Mouse (Mus musculus) limb, embryonic 14.5 days (tissue): Measurements from ENCODE around the gene Cbx5. TPM values are rescaled to one million over a fixed set of nuclear protein-coding genes. Genes with fewer than 3 reads are reported as not detected.
"Not testable (repeated sequence)": the region's sequence is repeated elsewhere in the genome, so short reads cannot be mapped to it uniquely, and the experiment has no call there.

Experiments
- ATAC-seq: fragments of 200-750 bp; cut with Nextera tagmentation; 2 replicates; pipeline ENCODE4 v1.8.0; 2017; ENCODE audit warnings: low read depth, moderate number of reproducible peaks, moderate TSS enrichment; ENCODE audit not compliant: low FRiP score
- DNase-seq: peaks from one replicate; pipeline ENCODE4 v3.0.0-alpha.2; 2015; ENCODE audit warnings: low spot score
- H3K27ac ChIP-seq: fragments of 300-500 bp; sonication (generic); replicated peaks from 2 replicates; pipeline ENCODE4 v1.5.1; 2014; ENCODE audit warnings: low read depth, mild to moderate bottlenecking, low read length, moderate library complexity, mixed read lengths
- H3K27me3 ChIP-seq: fragments of 300-500 bp; sonication (generic); 2 replicates; pipeline ENCODE4 v1.6.1; 2014; ENCODE audit warnings: low read length, mixed read lengths; ENCODE audit not compliant: control insufficient read depth, insufficient read depth
- H3K36me3 ChIP-seq: fragments of 300-500 bp; sonication (generic); 2 replicates; pipeline ENCODE4 v1.6.1; 2014; ENCODE audit warnings: mild to moderate bottlenecking, low read length, moderate library complexity, mixed read lengths; ENCODE audit not compliant: control insufficient read depth, insufficient read depth
- H3K4me1 ChIP-seq: fragments of 300-500 bp; sonication (generic); 2 replicates; pipeline ENCODE4 v1.6.1; 2014; ENCODE audit warnings: antibody characterized with exemption, low read length, mixed read lengths; ENCODE audit not compliant: control insufficient read depth, insufficient read depth
- H3K4me2 ChIP-seq: fragments of 300-500 bp; sonication (generic); replicated peaks from 2 replicates; pipeline ENCODE4 v1.6.1; 2014; ENCODE audit warnings: low read depth, mild to moderate bottlenecking, low read length, moderate library complexity; ENCODE audit not compliant: severe bottlenecking
- H3K4me3 ChIP-seq: fragments of 300-500 bp; sonication (generic); replicated peaks from 2 replicates; pipeline ENCODE4 v1.5.1; 2014; ENCODE audit warnings: low read length
- H3K9ac ChIP-seq: fragments of 300-500 bp; sonication (generic); 2 replicates; pipeline ENCODE4 v1.6.1; 2014; ENCODE audit warnings: mild to moderate bottlenecking, low read depth, low read length, moderate library complexity; ENCODE audit not compliant: severe bottlenecking
- H3K9me3 ChIP-seq: fragments of 300-500 bp; sonication (generic); 2 replicates; pipeline ENCODE4 v1.6.1; 2016; ENCODE audit warnings: low read length; ENCODE audit not compliant: control insufficient read depth
- POLR2A ChIP-seq: fragments of 200-500 bp; IDR thresholded peaks from 2 replicates; pipeline ENCODE4 v1.8.0; 2012; ENCODE audit warnings: inconsistent platforms, mild to moderate bottlenecking, moderate library complexity, borderline replicate concordance; ENCODE audit not compliant: insufficient read depth, insufficient read length; ENCODE audit errors: extremely low read depth
- WGBS: fragments of 180-500 bp; shearing (Covaris S2); extraction: QIAGEN DNeasy Blood & Tissue Kit; methylation state at CpG from one replicate; pipeline ENCODE4 v1.1.7; 2014; 5-methylcytosine and 5-hydroxymethylcytosine counted together
- polyA plus RNA-seq, 2 experiments: library from polyadenylated mRNA; depleted of rRNA in 1 of 2; stranded (reverse) in 1 of 2; unstranded in 1 of 2; fragments of >200 nt; fragmentation: Nextera tagmentation in 1 of 2; extraction: Ambion mirVana in 1 of 2; gene quantifications; 2 replicates each; pipeline versions ENCODE4 v1.2.1 to v1.2.3; 2012 to 2014

Gene Cbx5
- polyA plus RNA-seq, 2 experiments, result 78.3 to 122 TPM

DNA sequence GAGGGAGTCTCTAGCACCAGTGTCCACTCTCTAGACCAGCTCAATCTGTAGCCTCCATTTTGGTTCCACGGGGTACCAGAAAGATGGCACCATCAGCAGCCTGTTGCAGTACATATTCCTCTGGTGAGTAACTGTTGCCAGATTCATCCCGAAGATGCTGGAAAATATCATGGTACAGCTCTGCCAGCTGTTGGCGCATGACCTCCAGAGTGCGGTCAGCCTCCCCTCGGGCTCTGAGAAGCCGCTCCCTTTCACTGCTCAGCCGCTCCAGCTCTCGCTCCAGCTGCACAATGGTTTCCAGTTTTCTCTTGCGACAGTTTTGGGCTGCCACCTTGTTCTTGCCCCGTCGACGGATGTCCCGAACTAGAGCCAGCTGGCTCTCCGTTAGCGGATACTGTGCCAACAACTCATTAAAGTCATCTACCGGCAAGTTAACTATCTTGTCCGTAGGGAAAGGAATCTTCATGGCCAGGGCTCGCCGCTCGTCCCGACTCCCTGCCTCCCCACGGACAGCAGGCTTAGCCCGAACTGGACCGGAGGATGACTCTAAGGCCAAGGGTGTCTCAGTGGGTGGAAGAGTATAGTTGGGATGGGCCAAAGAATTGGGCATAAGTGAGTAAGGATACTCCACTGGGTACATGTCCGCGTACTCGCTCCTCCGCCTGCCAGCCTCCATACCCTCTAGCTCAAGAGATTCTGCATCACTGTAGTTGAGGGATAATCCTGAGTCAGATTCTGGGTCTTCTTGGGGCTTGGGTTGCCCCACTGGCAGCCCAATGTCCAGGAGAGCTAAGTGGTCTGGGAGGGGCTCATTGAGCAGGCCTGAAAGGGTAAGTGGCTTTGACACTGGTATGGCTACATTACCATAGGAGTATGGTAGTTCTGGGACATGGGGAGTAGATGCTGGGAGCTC, 9.0 kb upstream of the Cbx5 start:
- Histone ChIP-seq H3K36me3 (peaks cover 50% of the 10 kb centered on the region), H3K4me1 (peaks cover 3% of the 10 kb centered on the region; the same call in 1 of the 2 replicates), H3K27me3 (no peaks in the 10 kb centered on the region), H3K27ac (no peak overlapping the region), H3K4me2 (no peak overlapping the region), H3K9me3 (no peaks in the 10 kb centered on the region), H3K9ac (no peak overlapping the region), H3K4me3 (no peak overlapping the region)
- ATAC-seq (peak; percentile 42), DNase-seq (no peak)
- 84% methylated on average over 28 of the region's 28 CpGs for WGBS
- TF ChIP-seq POLR2A, result no peak

DNA sequence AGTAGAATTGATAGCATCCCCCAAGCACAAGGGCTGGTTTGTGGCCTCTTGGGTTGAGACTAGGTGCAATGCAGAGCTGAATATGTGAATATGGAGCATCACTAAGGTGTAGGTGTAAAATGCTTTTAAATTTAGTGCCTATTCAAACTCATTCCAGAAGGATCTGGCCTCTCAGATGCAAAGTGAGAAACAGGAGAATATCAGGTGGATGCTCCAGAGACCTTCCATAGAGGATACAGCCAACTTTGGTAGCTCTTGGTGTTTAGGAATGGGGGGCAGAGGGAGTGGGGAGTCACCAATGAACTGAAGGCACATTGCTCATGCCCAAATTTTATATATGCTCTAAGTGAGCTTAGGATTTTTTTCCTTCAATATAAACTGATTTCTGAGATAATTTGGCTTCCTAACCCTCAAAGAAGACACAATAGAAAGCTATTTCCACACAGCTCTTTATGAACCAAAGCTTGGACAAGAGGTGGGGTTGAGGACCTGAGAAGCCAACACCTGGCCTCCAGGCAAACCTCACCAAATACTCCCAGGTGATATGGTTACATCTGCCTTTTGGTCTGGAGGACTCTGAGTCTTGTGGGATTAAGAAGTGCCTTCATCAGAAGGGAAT, 8.3 kb upstream of the Cbx5 start:
- Histone ChIP-seq H3K4me1 (peaks cover 10% of the 10 kb centered on the region), H3K4me3 (no peak overlapping the region), H3K4me2 (no peak overlapping the region), H3K27me3 (no peaks in the 10 kb centered on the region), H3K36me3 (peaks cover 57% of the 10 kb centered on the region), H3K27ac (no peak overlapping the region), H3K9ac (no peak overlapping the region), H3K9me3 (no peaks in the 10 kb centered on the region)
- TF ChIP-seq POLR2A, result no peak
- ATAC-seq (0 out of 2 replicates have a peak, but pooled peaks have one; percentile 12), DNase-seq (no peak)

DNA sequence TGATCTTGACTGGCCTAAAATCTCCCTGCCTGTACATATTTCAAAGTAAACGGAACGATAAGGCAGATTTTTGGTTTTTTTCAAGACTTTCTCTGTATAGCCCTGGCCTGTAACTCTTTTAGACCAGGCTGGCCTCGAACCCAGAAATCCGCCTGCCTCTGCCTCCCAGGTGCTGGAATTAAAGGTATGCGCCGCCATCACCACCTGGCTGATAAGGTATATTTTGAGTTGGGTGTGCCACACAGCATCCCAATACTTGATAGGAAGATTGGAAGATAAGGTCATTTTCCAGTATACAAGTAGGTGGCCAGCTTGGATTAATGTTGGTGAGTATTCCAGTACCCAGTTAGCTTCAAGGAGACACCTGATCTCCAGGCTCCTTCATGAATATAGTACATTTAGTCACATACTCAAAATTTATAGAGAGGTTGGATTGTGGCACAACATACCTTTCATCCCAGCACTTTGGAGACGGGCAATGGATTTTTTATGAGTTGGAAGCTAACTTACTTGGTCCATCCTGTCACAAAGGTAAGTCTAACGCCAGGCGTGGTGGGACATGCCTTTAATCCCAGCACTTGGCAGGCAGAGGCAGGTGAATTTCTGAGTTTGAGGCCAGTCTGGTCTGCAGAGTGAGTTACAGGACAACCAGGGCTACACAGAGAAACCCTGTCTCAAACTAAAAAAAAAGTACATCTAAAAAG, 7.6 kb upstream of the Cbx5 start:
- no peak for TF ChIP-seq POLR2A
- H3K9me3 ChIP-seq, result no peaks in the 10 kb centered on the region
- H3K27ac ChIP-seq, result no peak overlapping the region

DNA sequence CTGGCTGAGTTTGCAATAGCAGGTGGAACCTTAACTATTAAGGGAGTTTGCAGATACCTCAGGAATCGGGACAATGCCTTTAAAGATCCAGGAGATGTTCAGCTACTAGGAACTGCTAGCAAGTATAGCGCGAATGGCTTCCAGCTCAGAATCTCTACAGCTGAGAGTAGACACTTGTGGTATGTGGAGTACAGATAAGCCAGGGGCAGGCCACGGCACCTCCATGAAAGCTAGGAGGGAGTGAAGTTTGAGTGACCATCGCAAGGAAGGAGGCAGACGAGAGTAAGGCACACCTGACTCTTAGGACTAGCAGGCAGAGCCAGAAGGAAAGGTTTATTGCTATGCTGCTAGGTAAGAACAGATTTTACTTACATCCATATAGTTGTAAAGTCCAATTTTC, 6.0 kb upstream of the Cbx5 start:
- 76% methylated on average over 6 of the region's 6 CpGs for WGBS
- no peak for TF ChIP-seq POLR2A
- Histone ChIP-seq H3K4me2 (no peak overlapping the region), H3K36me3 (peaks cover 78% of the 10 kb centered on the region), H3K27ac (no peak overlapping the region), H3K9ac (no peak overlapping the region), H3K27me3 (no peaks in the 10 kb centered on the region), H3K4me1 (peaks cover 18% of the 10 kb centered on the region), H3K4me3 (no peak overlapping the region), H3K9me3 (no peaks in the 10 kb centered on the region)
- DNase-seq (no peak), ATAC-seq (no peak)

More for the DNA sequence above, 7.6 kb upstream of the Cbx5 start:
- H3K27me3 ChIP-seq, result no peaks in the 10 kb centered on the region
- no peak for DNase-seq
- ATAC-seq, result no peak
- peaks cover 64% of the 10 kb centered on the region for H3K36me3 ChIP-seq
- WGBS, result 91% methylated on average over 9 of the region's 9 CpGs
- peaks cover 16% of the 10 kb centered on the region for H3K4me1 ChIP-seq
- no peak overlapping the region for H3K4me2 ChIP-seq
- no peak overlapping the region for H3K4me3 ChIP-seq
- H3K9ac ChIP-seq, result no peak overlapping the region

DNA sequence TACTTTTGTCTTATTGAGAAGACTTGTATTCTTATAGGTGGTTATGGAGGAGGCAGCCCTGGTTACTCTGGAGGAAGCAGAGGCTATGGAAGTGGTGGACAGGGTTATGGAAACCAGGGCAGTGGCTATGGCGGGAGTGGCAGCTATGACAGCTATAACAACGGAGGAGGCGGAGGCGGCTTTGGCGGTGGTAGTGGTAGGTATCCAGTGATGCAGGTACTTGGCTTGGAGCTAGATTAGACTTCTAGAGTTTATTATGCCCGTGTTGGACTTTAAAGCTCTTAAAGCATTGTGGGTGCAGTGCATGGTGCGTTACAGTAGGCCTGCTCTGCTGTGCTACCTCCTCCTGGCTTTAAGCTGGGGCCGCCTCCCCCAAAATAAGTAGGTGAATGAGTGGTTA, 3.3 kb upstream of the Cbx5 start:
- H3K4me1 ChIP-seq, result peaks cover 21% of the 10 kb centered on the region
- H3K27me3 ChIP-seq, result no peaks in the 10 kb centered on the region
- peak overlapping the region; percentile 74 for H3K4me3 ChIP-seq
- DNase-seq (no peak), ATAC-seq (no peak)
- 59% methylated on average over 8 of the region's 8 CpGs for WGBS
- peaks cover 65% of the 10 kb centered on the region for H3K36me3 ChIP-seq
- no peaks in the 10 kb centered on the region for H3K9me3 ChIP-seq
- no peak overlapping the region for H3K27ac ChIP-seq
- no peak overlapping the region for H3K9ac ChIP-seq
- peak overlapping the region; percentile 65 for H3K4me2 ChIP-seq
- TF ChIP-seq POLR2A, result no peak

DNA sequence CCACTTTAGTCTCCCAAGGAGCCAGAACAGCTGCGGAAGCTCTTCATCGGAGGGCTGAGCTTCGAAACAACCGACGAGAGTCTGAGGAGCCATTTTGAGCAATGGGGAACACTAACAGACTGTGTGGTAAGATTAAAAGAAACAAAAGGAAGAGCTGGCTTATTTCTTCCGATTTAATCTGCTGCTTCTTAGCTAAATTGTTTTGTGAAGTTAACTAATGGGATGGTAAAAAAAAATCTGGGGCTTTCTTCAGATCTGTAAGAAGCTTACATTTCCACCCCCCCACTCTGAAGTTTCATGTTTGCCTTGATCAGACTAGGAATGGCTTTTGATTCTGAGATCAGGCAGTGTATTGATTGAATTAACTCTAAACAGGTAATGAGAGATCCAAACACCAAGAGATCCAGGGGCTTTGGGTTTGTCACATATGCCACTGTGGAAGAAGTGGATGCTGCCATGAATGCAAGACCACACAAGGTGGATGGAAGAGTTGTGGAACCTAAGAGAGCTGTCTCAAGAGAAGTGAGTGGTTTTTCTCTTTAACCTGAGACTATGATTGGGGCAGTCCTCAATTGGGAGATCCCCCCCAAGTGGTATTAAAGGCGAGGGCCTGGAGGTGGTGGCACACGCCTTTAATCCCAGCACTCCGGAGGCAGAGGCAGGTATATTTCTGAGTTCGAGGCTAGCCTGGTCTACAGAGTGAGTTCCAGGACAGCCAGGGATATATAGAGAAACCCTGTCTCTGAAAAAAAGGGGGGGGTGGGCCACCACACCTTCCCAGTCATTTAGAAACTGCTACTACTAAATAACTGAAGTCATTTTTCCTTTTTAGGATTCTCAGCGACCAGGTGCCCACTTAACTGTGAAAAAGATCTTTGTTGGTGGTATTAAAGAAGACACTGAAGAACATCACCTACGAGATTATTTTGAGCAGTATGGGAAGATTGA, 1.7 kb upstream of the Cbx5 start:
- H3K9me3 ChIP-seq, H3K27me3 ChIP-seq, DNase-seq, ATAC-seq: not testable (repeated sequence)
- Histone ChIP-seq H3K27ac (peak overlapping the region; percentile 90), H3K4me3 (peak overlapping the region; percentile 74), H3K9ac (peak overlapping the region; percentile 84), H3K4me2 (peak overlapping the region; percentile 65), H3K4me1 (peaks cover 21% of the 10 kb centered on the region), H3K36me3 (peaks cover 50% of the 10 kb centered on the region)
- WGBS, result 8% methylated on average over 12 of the region's 12 CpGs
